Mouse (Mus musculus) olfactory bulb, adult 2 months (tissue): ENCODE measurements around the gene Rnasel. TPM values are rescaled to one million over a fixed set of nuclear protein-coding genes. Genes with fewer than 3 reads are reported as not detected.

Source experiments
- H3K27ac ChIP-seq: fragments of 200-500 bp; 2 replicates; pipeline ENCODE4 v1.5.1; 2012; ENCODE audit warnings: low read depth, low read length; ENCODE audit not compliant: insufficient read depth
- H3K4me1 ChIP-seq: fragments of 200-500 bp; 2 replicates; pipeline ENCODE4 v1.6.1; 2012; ENCODE audit warnings: low read length; ENCODE audit not compliant: control insufficient read depth, insufficient read depth
- H3K4me3 ChIP-seq: fragments of 200-500 bp; 2 replicates; pipeline ENCODE4 v1.5.1; 2012; ENCODE audit warnings: mild to moderate bottlenecking, low read depth, low read length, moderate library complexity; ENCODE audit not compliant: insufficient read depth
- CTCF ChIP-seq: fragments of 200-500 bp; IDR thresholded peaks from 2 replicates; pipeline ENCODE4 v1.5.1; 2012; ENCODE audit warnings: low read depth, mild to moderate bottlenecking, low read length, moderate library complexity; ENCODE audit not compliant: insufficient read depth
- POLR2A ChIP-seq: fragments of 200-500 bp; IDR thresholded peaks from 2 replicates; pipeline ENCODE4 v1.6.1; 2012; ENCODE audit warnings: mild to moderate bottlenecking, low read depth, low read length, moderate library complexity; ENCODE audit not compliant: insufficient read depth
- WGBS: fragments of 180-500 bp; shearing (Covaris S2); methylation state at CpG from one replicate; pipeline ENCODE4 v1.1.7; 2018; 5-methylcytosine and 5-hydroxymethylcytosine counted together
- polyA plus RNA-seq: library from polyadenylated mRNA; stranded (reverse); fragments of >200 nt; gene quantifications from 2 replicates; pipeline ENCODE4 v1.2.4, GENCODE M21; 2012; ENCODE audit warnings: low replicate concordance; ENCODE audit not compliant: missing spikeins, insufficient read depth, insufficient read length

The Rnasel gene
- polyA plus RNA-seq, 1 experiment: not detected

GRCm38 (mm10) chr1:153741551-153742316, 7.5 kb upstream of the Rnasel start:
- WGBS: 32% methylated on average over 18 of the region's 18 CpGs
- H3K4me1 ChIP-seq: peaks cover 38% of the 10 kb centered on the region
- no peak overlapping the region for H3K27ac ChIP-seq
- no peak for TF ChIP-seq POLR2A
- H3K4me3 ChIP-seq: 0 out of 2 replicates have a peak overlapping the region, but pooled peaks have one; percentile 12

GRCm38 (mm10) chr1:153742374-153743155, 6.7 kb upstream of the Rnasel start:
- H3K27ac ChIP-seq: no peak overlapping the region
- peaks cover 38% of the 10 kb centered on the region for H3K4me1 ChIP-seq
- no peak overlapping the region for H3K4me3 ChIP-seq
- TF ChIP-seq CTCF (no peak), POLR2A (no peak)
- WGBS: 39% methylated on average over 11 of the region's 11 CpGs

DNA sequence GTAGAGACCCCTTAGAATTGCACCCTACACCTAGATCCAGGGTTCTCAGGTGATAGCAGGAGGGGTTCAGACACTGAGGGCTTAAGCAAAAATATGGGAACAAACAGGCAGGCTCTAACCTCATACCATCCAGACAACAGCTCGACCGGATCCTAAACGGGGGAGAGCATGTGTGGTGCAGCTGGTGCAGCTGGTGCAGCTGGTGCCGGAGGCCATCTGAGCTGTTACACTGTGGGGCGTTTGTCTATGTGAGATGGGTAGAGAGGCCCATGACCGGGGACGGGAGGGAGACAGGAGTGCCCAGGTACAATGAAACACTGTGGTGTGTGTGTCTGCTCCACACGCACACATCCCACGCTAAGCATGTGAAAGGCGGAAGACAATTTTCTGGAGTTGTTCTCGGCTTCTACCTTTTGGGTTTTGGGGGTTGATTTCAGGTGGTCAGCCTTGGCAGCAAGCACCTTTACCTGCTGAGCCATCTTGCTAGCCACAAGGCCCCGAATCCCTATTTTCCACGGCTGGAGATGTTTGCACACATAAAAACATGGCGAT, 3.0 kb upstream of the Rnasel start:
- 73% methylated on average over 14 of the region's 14 CpGs for WGBS
- Histone ChIP-seq H3K4me3 (no peak overlapping the region), H3K27ac (no peak overlapping the region), H3K4me1 (peaks cover 23% of the 10 kb centered on the region)
- TF ChIP-seq CTCF: no peak
- no peak for TF ChIP-seq POLR2A

GRCm38 (mm10) chr1:153746728-153747127, 2.5 kb upstream of the Rnasel start:
- WGBS: 4% methylated on average over 12 of the region's 12 CpGs
- peaks cover 23% of the 10 kb centered on the region for H3K4me1 ChIP-seq
- H3K27ac ChIP-seq: no peak overlapping the region
- TF ChIP-seq POLR2A (no peak), CTCF (peak; percentile 51)
- H3K4me3 ChIP-seq: no peak overlapping the region

GRCm38 (mm10) chr1:153747861-153748530, 1.2 kb upstream of the Rnasel start:
- WGBS: 72% methylated on average over 12 of the region's 12 CpGs
- no peak overlapping the region for H3K27ac ChIP-seq
- TF ChIP-seq CTCF: no peak
- no peak for TF ChIP-seq POLR2A
- H3K4me3 ChIP-seq: no peak overlapping the region
- peaks cover 16% of the 10 kb centered on the region for H3K4me1 ChIP-seq

- H3K4me3 ChIP-seq: no peak overlapping the region
- no peak overlapping the region for H3K27ac ChIP-seq
- 7% methylated on average over 1 of the region's 1 CpGs for WGBS
- TF ChIP-seq POLR2A (no peak), CTCF (no peak)
- H3K4me1 ChIP-seq: peaks cover 15% of the 10 kb centered on the region
These were observed 677 bp upstream of the Rnasel start for GRCm38 (mm10) chr1:153748549-153748948.

DNA sequence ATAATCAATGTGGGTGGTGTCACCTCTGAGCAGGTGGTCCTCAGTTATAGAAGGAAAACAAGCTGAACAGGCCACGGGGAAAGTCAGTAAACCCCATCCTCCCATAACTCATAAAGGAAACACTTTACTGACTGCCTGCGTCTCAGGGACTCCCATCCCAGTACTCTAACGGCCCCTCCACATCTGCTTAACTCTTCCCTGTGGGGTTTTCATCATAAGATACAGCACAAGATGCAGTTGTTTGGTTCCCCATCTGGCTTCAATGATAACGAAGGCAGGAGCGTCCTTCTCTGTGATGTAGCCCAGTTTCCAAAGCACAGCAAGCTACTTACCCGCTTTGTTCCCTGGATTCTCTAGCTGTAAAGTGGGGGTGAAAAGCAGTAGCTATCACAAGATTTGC, 828 bp downstream of the Rnasel start:
- TF ChIP-seq POLR2A: no peak
- Histone ChIP-seq H3K4me3 (peak overlapping the region; percentile 51; the same call in 1 of the 2 replicates), H3K27ac (0 out of 2 replicates have a peak overlapping the region, but pooled peaks have one; percentile 67)

DNA sequence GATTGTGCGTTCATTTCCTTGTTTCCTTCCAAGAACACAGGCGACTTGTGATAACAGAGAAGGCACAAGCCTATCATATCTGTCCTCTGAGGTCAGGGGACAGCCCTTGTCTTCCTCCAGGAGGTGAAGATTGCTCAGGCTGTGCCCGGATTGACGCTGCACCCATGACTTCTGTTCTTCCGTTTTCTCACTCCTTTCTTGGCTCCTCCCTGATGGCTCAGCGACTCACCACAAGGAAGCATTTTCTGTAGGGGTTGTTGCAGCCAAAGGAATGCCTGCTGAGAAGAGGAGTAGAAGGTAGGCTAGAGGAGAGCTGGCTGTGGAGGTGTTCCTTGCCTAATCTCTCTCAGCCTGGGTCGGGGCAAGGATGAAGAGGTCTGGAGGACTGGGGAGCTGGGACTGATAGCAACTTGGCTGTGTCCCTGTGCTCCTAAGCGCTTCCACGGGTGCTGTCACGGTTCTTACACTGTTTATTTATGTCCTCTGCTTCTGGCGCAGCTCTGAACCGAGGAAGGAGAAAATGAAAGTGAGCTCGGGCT, 2.6 kb downstream of the Rnasel start:
- peak overlapping the region; percentile 52 for H3K4me3 ChIP-seq
- no peak for TF ChIP-seq CTCF
- no peak for TF ChIP-seq POLR2A
- H3K4me1 ChIP-seq: peaks cover 11% of the 10 kb centered on the region
- H3K27ac ChIP-seq: peak overlapping the region; percentile 73
- 21% methylated on average over 13 of the region's 13 CpGs for WGBS

More for the DNA sequence above, 828 bp downstream of the Rnasel start:
- 45% methylated on average over 6 of the region's 6 CpGs for WGBS
- H3K4me1 ChIP-seq: peaks cover 13% of the 10 kb centered on the region
